Mouse (Mus musculus): ENCODE data around the gene Ap4e1.

DNA sequence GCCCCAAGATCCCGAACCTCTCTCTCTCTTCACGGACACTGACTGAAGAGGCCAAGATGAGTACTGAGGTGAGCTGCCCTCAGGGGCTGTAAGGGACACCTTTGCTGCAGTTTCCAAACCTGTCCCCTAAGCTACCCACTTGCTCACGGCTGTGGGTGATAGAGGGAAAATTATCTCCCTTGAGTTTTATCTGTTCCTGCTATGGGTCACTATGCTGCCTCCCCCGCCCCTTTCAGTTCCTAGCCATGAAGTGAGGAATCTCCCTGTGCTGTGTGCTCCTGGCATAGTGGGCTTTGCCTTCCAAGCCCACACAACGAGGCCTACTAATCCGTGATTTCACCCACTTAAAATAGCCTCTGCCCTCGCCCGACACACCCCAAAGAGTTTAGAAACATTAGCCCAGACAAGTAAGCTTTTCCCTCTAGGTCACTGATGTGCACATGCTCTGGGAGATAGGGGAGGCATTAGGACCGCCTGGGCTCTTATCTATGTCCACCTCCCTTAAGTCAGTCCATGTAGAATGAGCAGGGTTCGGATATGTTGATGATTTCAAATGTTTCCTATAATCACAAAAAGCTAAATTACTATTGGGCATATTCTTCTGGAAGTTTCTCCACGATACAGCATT lies 72.2 kb downstream of the Ap4e1 start:
- no peak for TF ChIP-seq CTCF (IDR thresholded peaks at IDR 0.05; ENCODE audit: control insufficient read depth, insufficient read depth, insufficient replicate concordance, low read depth, low read length)
- TF ChIP-seq POLR2A (IDR thresholded peaks at IDR 0.05; ENCODE audit: control insufficient read depth, low read depth, low read length) = no peak

All from testis, adult 2 months (tissue).